Mouse (Mus musculus): ENCODE measurements at regions not wholly inside any gene's neighbourhood (a gene's known extent, or its start where the extent isn't known, plus 50 kb on each side); places are given as distances from the start of the nearest gene placed in this dataset.

DNA sequence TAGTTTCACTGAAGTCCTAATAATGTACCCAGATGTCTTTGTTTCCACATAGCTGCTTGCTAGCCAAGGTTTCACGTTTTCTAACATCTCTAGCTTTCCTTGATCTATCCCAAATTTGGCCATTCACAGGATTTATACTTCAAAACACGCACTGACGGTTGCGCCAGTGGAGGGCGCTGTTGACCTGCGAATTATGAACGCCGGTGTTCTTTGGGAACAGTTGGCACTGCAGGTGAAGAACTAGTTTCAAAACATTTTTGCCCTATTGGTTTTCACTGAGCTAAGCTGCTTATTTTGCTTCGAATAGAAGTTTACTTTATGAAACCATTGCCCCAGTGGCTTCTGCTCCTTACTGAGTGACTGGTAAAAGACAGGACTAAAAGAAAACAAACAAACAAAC, 76.7 kb upstream of the Slitrk3 start:
- Histone ChIP-seq H3K4me3 (ENCODE audit: insufficient read depth, low read length) (no peak overlapping the region), H3K4me1 (ENCODE audit: control insufficient read depth, insufficient read depth, low read length) (no peaks in the 10 kb centered on the region)
- TF ChIP-seq CTCF (IDR thresholded peaks at IDR 0.05; ENCODE audit: low read depth, low read length) (0 out of 2 replicates have a peak, but pooled peaks have one; percentile 34), POLR2A (IDR thresholded peaks at IDR 0.05; ENCODE audit: borderline replicate concordance, low read depth, low read length) (no peak)

DNA sequence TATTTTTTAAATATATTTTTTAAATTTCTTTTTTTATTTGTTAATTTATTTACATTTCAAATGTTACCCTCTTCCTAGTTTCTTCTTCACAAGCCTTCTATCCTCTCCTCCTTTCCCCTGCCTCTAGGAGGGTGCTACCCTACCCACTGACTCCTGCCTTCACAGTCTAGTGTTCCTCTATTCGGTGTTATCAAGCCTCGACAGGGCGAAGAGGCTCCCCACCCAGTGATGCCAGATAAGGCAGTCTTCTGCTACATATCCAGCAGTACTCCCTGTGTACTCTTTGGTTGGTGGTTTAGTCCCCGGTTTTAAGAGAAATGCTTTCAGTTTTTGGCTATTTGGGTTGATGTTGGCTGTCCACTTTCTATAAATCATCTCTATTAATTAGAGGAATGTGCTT, 67.5 kb upstream of the Slitrk3 start:
- H3K27ac ChIP-seq (ENCODE audit: insufficient read depth, low read depth, low read length), result no peak overlapping the region
- no peak overlapping the region for H3K4me3 ChIP-seq (ENCODE audit: insufficient read depth, low read length)
- TF ChIP-seq POLR2A (IDR thresholded peaks at IDR 0.05; ENCODE audit: borderline replicate concordance, low read depth, low read length), result no peak
- no peak for TF ChIP-seq CTCF (IDR thresholded peaks at IDR 0.05; ENCODE audit: low read depth, low read length)
- H3K4me1 ChIP-seq (ENCODE audit: control insufficient read depth, insufficient read depth, low read length), result no peaks in the 10 kb centered on the region

More for the DNA sequence above, 76.7 kb upstream of the Slitrk3 start:
- H3K27ac ChIP-seq (ENCODE audit: insufficient read depth, low read depth, low read length), result no peak overlapping the region

GRCm38 (mm10) chr3:73109102-73109501, 51.5 kb upstream of the Slitrk3 start:
- Histone ChIP-seq H3K4me3 (ENCODE audit: insufficient read depth, low read length) (no peak overlapping the region), H3K4me1 (ENCODE audit: control insufficient read depth, insufficient read depth, low read length) (no peaks in the 10 kb centered on the region), H3K27ac (ENCODE audit: insufficient read depth, low read depth, low read length) (no peak overlapping the region)
- no peak for TF ChIP-seq CTCF (IDR thresholded peaks at IDR 0.05; ENCODE audit: low read depth, low read length)
- TF ChIP-seq POLR2A (IDR thresholded peaks at IDR 0.05; ENCODE audit: borderline replicate concordance, low read depth, low read length), result no peak
